Mouse (Mus musculus): Measurements from ENCODE around the gene Map2k5.

Gene Map2k5

GRCm38 (mm10) chr9:63131957-63132602, 245.6 kb downstream of the Map2k5 start:
- peak; percentile 78 for DNase-seq (ENCODE audit: low read depth, low spot score)

- DNase-seq (ENCODE audit: low read depth, low spot score): no peak
Measured at GRCm38 (mm10) chr9:63129641-63130041, 248.1 kb downstream of the Map2k5 start.

- no peak for DNase-seq (ENCODE audit: low read depth, low spot score)
Measured at GRCm38 (mm10) chr9:63124512-63124911, 253.2 kb downstream of the Map2k5 start.

- DNase-seq (ENCODE audit: low read depth, low spot score): peak; percentile 97
Measured at GRCm38 (mm10) chr9:63123451-63124438, 254.0 kb downstream of the Map2k5 start.

GRCm38 (mm10) chr9:63122161-63122833, 255.4 kb downstream of the Map2k5 start:
- no peak for DNase-seq (ENCODE audit: low read depth, low spot score)

- DNase-seq (ENCODE audit: low read depth, low spot score): peak; percentile 90
Measured at GRCm38 (mm10) chr9:63118385-63118784, 259.3 kb downstream of the Map2k5 start.

Data from ZHBTc4 (cell line).